Mouse (Mus musculus) spleen, postnatal 4 days (tissue): ENCODE measurements around the gene Dcakd.

Experiments used
- DNase-seq, 2 experiments: peaks; one replicate each; pipeline ENCODE4 v3.0.0; 2022; ENCODE audit warnings: low spot score in 2 of 2

Dcakd gene

DNA sequence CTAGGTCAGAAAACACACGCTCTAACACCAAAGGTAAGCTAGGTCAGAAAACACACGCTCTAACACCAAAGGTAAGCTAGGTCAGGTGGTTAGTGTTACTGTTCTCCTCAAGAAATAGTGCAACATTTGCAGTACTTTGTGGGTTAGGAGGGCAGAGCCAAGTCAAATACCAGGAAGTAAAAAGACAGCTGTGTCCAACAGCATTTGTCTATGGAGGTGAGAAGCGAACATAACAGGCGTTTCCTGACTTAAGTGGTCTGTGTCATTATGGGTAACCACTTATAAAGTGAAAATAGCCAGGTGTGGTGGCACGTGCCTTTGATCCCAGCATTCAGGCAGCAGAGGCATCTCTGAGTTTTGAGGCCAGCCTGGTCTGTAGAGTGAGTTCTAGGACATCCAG, 21.5 kb upstream of the Dcakd start:
- DNase-seq: no peak

DNA sequence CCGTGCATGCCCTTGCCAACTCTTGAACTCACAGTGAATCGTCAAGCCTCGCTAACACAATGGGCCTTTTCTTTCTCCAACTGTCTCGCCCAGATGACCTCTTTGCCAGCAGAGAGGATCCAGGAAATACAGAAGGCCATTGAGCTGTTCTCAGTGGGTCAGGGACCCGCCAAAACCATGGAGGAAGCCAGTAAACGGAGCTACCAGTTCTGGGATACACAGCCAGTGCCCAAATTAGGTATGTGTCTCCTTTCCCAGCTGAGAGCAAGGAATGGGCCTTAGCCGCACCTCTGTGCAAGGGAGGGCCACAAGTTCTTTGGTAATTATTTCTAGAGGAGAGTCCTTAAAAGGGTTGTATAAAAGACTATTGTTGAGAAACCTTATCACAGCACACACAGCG, 18.2 kb upstream of the Dcakd start:
- DNase-seq: no peak

DNA sequence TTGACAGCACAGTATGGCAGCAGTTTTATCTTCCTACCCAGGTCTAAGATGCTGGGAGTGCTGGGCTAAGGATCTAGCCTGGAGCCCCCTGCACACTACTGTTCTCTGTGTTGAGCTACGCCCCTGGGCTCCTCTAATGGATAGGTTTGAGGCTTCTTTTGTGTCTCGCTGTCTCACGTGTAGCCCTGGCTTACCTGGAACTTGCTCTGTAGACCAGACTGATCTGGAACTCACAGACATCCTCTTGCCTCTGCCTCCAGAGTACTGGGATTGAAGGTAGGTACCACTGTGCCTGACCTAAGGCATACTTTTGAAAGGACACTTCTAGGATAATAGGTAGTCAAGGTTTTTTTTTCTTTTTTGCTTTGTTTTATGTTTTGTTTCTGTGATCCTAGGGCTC, 15.8 kb upstream of the Dcakd start:
- DNase-seq: no peak

DNA sequence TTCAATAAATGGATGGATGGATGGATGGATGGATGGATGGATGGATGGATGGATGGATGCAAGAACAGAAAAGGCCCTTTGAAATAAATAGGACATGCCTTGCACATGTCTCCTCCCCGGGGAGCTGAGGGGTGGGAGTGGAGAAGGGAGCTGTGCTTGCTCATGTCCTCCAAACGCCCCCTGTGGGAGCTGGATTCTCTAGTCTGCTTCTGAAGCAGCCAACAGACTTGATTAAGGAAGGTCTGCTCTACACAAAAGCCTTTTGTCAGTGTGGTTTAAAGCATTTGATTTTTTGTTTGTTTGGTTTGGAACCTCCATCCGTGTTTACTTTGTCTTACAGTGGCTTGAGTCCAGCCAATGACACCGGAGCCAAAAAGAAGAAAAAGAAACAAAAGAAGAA, 14.7 kb upstream of the Dcakd start:
- no peak for DNase-seq

DNA sequence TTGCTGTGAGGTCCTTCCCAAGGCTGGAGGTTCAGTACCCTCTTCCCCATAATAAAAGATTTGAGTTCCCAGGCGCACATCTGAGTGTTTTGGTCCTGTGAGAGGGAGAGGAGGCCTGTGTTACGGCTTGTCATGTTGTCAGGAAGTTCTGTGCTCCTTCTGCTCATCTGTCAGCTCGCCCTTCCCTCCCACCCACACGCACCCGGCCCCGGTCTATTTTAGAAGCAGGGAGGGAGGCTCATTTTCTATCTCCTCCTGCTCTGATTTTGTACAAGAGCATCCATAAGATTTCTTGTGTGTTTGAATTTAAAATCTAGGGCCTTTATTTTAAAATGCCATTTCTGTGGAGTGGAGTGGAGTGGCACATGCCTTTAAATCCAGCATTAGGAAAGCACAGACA, 9.9 kb upstream of the Dcakd start:
- no peak for DNase-seq

DNA sequence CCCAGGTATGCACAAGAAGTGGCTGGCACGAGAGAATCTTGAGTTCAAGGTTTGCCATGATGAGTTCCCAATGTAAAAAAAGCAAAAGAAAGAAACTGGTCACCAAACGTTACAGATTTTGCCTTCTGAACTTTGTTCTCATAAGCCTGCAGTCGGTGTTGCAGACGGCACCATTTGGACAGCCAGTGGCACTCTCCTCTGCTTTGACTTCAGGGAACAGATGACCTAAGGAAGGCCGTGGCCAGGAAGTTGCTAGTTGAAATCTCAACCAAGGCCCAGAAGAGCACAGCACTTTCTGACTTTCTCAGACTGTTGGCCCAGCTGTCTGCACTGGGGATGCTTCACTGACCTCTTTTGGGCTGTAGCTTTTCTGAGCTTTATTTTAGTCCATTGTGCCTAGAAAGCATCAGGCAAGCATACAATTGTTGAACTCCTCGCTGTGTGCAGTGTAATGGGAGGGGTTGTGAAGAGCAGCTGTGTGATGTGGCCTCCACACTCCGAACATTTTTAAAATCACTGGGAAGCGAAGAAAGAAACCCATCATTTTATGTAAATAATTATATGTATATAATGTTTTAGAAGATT, 8.8 kb upstream of the Dcakd start:
- no peak for DNase-seq

DNA sequence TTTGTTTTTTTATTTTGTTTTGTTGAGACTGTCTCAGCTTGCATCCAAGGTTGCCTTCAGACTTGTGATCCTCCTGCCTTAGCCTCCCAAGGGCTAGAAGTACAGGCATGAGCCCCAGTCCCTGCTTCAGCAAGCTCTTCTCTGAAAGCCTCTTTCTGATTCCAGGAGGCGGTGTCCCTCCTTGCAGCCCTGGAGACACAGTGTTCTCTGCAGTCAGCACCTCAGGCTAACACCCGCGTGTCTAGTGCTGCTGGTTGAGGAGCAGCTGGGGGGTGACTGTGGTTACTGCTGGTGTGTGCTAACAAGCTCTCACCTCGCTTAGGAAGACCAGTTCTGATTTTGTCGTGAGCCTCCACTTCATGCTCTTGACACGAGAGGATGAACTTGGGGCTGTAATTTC, 6.9 kb upstream of the Dcakd start:
- DNase-seq: no peak

DNA sequence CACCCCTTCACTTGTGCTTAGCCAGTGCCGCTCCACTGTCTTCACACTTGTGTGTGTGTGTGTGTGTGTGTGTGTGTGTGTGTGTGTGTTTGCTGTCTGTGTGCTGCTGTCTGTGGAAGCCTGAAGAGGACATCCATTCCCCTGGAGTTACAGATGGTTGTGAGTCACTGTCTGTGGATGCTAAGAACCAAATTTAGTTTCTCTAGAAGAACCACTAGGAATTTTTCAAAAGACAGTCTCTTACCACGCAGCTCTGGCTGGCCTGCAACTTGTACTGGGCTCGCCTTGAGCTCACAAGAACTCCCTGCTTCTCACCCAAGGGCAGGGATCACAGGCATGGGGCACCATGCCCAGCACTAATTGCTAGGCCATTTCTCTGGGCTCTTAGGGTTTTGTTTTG, 4.9 kb upstream of the Dcakd start:
- no peak for DNase-seq

DNA sequence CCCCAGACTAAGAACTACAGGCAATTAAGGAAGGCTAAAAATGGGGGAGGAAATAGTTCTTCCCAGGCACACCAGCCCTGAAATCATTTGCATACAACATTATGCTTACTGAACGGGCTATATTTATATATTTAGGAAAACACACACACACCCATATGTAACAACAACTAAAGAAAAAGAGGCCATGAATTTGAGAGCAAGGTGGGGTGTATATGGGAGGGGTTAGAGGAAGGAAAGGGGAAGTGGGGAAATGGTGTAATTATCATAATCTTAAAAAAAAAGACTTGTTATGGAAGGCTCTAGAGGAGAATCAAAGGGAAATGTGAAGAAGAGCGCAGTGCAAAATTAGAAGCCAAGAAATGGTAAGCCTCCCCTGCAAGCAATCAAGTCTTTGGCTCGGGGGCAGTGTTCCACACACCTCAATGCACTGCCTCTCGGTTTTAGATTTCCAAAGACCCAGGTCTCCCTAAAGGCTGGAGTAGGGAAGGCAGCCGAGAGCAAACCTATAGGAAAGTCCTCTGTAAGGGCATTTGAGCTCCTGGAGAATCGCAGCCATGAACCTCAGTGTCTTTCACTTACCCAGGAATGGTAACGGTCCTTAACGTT, 460 bp downstream of the Dcakd start:
- no peak for DNase-seq

DNA sequence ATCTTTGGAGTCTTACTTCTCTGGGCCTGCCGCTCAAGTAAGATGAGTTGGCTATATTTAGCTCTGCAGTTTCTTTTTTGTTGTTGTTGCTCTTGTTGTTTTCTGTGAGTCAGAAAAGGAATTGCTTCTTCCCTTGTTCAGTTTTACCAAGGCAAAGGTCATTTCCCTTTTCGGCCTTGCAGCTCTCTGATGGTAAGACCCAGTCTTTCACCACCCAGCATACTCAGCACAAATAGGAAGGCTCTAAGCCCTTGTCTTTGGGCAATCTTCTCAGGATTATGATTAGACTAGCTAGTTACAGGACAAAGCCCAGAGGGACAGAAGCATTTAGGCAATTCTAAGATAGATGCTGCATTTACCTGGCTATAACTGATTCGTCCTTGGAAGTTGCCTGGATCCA, 1.2 kb downstream of the Dcakd start:
- DNase-seq: no peak

DNA sequence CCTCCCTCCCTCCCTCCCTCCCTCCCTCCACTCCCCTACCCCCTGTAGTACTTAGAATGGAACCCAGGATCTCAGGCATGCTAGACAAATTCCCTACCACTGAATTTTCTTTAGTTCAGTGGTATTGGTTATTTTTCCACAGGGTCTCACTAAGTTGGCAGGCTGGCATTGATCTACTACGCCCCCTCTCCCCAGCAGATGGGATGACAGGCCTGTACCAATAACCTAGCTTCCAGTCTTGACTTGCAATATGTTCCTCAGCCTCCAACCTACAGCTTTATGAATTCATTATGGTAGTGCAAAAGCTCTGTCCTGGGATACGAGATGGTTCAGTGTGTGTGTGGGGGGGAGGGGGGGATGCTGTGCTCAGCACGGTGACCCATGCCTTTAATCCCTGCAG, 4.2 kb downstream of the Dcakd start:
- DNase-seq: no peak

DNA sequence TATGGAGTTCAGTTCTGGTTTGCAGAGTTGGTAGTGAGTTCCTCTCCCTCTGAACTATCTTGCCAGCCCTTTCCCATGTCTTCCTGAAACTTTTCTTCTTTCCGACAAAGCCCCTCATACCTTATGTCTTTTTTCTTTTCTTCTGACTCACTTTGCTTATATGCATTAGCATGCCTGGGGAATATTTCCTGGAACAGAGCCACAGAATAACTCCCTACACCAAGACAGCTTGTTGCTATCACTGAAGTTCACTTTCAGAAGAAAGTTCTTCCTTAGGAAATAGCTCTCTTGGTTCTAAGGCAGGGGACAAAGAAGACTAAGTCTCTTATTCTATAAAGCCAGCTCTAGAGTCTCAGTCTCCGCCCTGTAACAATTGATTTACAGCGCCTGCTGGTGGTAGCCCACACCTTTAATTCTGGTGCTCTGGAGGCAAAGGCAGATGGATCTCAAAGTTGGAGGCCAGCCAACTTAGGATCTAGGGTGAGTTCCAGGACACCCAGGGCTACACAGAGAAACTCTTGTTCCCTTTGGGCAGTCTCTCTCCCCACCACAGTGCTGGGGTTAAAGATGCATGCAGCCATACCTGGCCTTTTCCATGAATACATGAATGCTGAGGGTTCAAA, 7.3 kb downstream of the Dcakd start:
- DNase-seq: no peak

DNA sequence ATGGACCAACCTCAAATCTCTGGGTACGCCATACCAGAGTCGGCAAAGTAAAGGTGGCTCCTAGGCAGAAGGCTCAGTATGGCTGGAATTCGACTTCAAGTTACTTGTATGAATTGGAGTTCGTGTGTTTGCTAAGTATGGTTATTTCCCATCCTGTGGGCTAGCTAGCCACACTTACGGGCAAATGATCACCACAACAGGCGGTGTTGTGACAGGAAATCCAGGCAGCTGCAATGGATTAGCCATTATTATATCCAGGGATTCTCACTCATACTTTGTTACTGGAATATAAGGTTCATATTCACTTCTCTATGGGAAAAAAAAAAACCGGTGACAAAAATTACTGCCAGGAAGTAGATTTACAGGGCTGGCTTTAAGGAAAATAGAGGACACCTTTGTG, 8.8 kb downstream of the Dcakd start:
- DNase-seq: no peak

DNA sequence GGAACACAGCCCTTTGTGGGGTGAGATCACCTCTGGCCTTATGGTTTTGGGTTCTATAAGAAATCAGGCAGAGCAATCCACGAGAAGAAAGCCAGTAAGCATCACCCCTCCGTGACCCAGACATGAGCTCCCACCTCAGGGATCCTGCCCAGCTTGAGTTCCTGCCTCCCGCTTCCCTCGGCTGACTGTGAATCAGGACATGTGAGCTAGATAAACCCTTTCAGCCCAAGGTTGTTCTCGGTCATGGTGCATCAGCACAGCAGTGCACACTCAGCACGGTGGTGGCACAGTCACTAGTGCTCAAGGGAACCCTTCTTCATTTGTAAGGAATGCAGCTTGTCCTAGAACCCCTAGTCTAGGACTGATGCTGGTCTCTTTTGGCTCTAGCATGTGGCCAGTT, 9.3 kb downstream of the Dcakd start:
- no peak for DNase-seq

DNA sequence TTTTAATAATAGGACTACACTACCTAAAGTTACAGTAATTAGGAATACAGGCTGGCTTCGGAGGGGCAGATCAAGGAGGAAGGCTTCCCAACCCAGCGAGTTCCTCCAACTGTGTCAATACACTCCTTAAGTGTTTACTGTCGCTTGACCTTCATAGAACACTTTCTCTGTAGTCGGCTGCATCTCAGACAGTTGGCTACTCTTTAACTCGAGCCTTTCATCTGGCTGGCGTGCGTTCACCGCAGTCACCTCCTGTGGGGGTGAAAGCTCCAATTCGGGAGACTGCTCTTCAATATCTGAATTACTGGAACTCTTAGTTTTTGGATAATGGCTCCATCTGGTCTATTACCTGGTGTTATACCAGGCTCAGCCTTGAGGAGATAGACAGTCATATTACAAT, 10.5 kb downstream of the Dcakd start:
- no peak for DNase-seq

DNA sequence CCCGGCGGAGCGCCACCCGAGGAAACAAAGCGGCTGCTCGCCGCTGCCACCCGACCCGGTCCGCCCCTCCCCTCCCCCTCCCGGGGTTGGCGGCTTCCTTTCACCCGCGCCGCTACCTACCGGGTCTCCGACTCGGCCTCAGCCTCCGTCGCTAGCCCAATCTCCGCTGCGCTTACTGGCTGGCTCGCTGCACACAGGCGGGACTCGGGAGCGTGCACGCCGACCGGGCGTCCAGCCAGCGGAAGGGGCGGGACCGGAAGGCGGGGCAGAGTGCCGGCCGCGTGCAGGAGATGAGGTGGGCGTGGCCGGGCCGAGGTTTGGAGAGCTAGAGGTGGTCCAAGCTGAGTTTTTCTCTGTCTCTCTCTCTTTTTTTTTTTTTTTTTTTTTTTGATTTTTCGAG, 11.2 kb downstream of the Dcakd start:
- DNase-seq: peak; percentile 97 to 99

DNA sequence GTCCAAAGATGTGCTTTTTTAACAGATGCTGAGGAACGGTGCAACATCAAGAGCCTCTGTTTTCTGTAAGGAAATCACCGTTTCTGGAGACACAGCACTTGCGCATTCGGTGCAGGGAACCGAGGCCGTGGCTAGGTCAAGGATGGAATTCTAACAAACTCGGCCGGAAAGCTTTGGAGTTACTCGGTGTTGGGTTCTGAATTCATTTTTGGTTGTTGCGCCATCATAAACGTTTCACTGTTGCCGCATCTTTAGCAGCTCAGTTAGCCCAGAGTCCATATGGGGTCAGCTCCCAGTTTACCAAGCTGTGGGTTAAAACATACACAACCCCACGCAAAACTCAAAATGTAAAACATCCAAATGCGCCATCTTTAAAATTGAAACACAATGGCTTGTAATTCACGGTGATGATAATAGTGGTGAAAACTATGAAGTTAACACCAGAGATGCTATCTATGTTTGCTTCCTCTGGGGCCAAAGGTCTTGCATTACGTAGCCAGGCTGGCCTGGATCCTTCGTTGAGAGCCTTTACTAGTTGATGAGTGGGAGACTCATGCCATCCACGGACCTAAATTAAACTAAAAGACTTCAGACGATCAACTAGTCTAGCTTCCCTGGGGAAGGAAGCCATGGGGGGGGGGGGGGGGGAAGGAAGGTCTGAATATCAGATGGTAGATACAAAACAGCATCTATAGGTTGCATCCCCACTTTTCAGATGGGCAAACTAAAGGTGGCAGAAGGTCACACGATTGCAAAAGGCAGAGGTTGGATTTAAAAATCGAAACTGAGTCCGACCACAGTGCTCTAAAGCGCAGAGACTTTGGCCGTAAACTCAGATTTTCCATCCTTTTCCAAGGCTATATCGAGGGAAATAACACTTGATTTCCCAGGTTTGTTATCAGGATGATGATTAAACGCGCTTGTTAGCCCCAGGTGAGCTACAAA, 12.0 kb downstream of the Dcakd start:
- no peak for DNase-seq

DNA sequence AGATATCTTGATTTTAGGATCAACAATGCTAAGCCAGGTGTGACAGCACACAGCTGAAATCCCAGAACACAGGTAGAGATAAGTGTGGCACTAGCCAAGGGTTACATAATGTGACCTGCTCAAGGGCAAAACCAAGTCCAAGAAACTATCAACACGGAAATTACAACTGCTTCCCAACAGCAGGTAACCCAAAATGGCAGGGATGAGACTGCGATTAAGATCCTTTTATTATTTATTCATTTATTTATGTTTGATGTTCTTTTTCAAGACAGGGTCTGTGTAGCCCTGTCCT, 17.0 kb downstream of the Dcakd start:
- no peak for DNase-seq

DNA sequence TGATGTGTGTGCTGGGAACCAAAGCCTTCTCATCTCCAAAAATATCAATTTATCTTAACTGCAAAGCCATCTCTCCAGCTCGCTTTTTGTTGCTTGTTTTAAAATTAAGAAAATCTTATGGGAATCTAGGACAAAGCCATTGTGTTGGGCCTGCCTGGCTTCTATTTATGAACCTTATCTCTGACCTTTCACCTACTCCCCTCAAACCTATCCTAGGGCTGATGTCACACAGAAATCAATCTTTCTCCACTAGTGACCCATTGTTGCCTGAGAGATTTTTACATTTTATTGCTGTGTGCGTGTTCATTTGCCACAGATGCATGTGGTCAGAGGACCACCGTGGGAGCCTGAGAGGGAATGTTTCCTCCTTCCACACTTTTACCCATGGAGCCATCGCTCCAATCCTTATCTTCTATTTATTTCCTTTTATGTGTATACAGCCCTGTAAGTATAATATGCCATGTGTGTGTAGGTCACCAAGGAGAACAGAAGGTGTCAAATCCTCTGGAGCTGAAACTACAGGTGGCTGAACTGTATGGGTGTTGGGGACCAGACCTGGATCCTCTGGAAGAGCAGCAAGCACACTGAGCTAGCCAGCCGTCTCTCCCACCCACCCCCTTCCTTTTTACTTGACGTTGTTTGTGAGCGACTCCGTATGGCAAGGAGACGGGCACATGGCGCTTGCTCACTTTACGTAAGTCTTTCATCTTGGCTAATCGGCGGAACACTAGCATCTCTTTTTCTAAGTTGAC, 17.5 kb downstream of the Dcakd start:
- no peak for DNase-seq

DNA sequence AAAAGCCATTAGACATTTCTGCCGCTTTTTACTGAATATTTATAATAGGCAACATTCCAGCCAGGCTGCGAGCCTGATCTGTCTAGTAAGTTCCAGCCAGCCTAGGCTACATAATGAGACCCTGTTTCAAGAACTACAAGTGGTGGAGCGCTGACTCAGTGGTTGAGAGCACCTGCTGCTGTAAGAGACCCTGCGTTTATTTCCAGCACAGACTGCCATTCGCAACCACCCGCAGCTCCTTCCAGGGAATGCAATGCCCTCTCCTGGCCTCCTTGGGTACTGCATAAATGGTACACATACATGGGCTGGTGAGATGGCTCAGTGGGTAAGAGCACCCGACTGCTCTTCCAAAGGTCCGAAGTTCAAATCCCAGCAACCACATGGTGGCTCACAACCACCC, 18.9 kb downstream of the Dcakd start:
- DNase-seq: peak in 1 of 2 experiments; percentile 35

DNA sequence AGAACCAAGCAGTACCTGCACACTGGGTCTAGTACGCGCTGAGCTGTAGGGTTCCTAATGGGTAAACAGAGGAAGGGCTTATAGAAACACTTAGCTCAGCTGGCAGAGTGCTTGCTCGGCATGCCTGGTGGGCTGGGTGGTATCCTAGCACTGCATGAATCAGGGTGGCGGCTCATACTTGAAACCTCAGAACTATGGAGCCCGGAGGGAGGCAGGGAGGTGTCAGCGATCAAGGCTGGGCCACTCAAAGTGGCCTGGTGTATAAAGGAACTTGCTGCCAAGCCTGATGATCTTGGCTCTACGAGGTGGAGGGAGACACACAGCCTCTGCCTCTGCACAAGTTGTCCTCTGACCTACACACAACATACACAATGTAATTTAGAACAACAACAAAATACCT, 19.6 kb downstream of the Dcakd start:
- no peak for DNase-seq

DNA sequence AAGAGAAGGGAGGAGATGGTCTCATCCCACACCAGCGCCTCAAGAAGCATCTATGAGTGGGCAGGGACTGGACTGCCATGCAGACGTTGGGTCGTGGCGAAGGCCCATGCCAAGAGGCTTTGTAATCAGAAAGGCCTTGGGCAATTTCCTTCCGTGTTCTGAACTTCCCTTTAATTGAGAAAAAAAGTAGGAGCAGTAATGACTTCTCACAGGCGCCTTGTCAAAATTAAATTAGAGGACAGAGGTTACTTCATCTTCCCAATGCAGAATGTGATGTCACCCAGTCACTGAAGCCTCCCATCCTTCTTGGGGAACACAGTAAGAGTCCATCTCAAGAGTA, 21.2 kb downstream of the Dcakd start:
- DNase-seq: no peak
